Mouse (Mus musculus) heart, postnatal 0 days (tissue): Measurements from ENCODE around the gene Tmem131l. TPM values are rescaled to one million over a fixed set of nuclear protein-coding genes. Genes with fewer than 3 reads are reported as not detected.

Source experiments
- ATAC-seq: fragments of 200-750 bp; cut with Nextera tagmentation; 2 replicates; pipeline ENCODE4 v1.8.0; 2017; ENCODE audit warnings: low read depth, moderate number of reproducible peaks, moderate library complexity; ENCODE audit not compliant: insufficient read depth
- DNase-seq: peaks from one replicate; pipeline ENCODE4 v3.0.0-alpha.2; 2016; ENCODE audit warnings: low spot score
- H3K27ac ChIP-seq: fragments of 300-500 bp; sonication (generic); 2 replicates; pipeline ENCODE4 v1.5.1; 2014; ENCODE audit warnings: low read depth, mild to moderate bottlenecking
- H3K27me3 ChIP-seq: fragments of 300-500 bp; sonication (generic); 2 replicates; pipeline ENCODE4 v1.6.1; 2014; ENCODE audit warnings: low read length, mixed read lengths; ENCODE audit not compliant: control insufficient read depth, insufficient read depth
- H3K36me3 ChIP-seq: fragments of 300-500 bp; sonication (generic); replicated peaks from 2 replicates; pipeline ENCODE4 v1.6.1; 2014; ENCODE audit warnings: low read length, mixed read lengths; ENCODE audit not compliant: control insufficient read depth, insufficient read depth
- H3K4me1 ChIP-seq: fragments of 300-500 bp; sonication (generic); 2 replicates; pipeline ENCODE4 v1.6.1; 2014; ENCODE audit warnings: antibody characterized with exemption; ENCODE audit not compliant: control insufficient read depth, insufficient read depth
- H3K4me2 ChIP-seq: fragments of 300-500 bp; sonication (generic); 2 replicates; pipeline ENCODE4 v1.6.1; 2014; ENCODE audit warnings: low read depth, mild to moderate bottlenecking, low read length, moderate library complexity
- H3K4me3 ChIP-seq: fragments of 300-500 bp; sonication (generic); 2 replicates; pipeline ENCODE4 v1.5.1; 2014; ENCODE audit warnings: low read depth, low read length
- H3K9ac ChIP-seq: fragments of 300-500 bp; sonication (generic); replicated peaks from 2 replicates; pipeline ENCODE4 v1.6.1; 2014; ENCODE audit warnings: low read depth, low read length, mixed read lengths
- H3K9me3 ChIP-seq: fragments of 300-500 bp; sonication (generic); replicated peaks from 2 replicates; pipeline ENCODE4 v1.6.1; 2016; ENCODE audit warnings: low read length; ENCODE audit not compliant: control insufficient read depth
- CTCF ChIP-seq: IDR thresholded peaks from 2 replicates; pipeline ENCODE4 v1.5.1; 2016; ENCODE audit warnings: antibody characterized with exemption, control low read depth, low read depth
- EP300 ChIP-seq: IDR thresholded peaks from 2 replicates; pipeline ENCODE4 v1.6.1; 2016; ENCODE audit warnings: antibody characterized with exemption, low read depth
- WGBS: fragments of 180-500 bp; shearing (Covaris S2); extraction: QIAGEN DNeasy Blood & Tissue Kit; methylation state at CpG from one replicate; pipeline ENCODE4 v1.1.7; 2014; 5-methylcytosine and 5-hydroxymethylcytosine counted together
- polyA plus RNA-seq: library from polyadenylated mRNA; unstranded; fragments of >200 nt; fragmentation: Nextera tagmentation; extraction: Ambion mirVana; gene quantifications from 2 replicates; pipeline ENCODE4 v1.2.1, GENCODE M21; 2015
- total RNA-seq: library from RNA; depleted of rRNA; stranded (reverse); fragments of >200 nt; gene quantifications from 2 replicates; pipeline ENCODE4 v1.2.3, GENCODE M21; 2014; ENCODE audit warnings: low replicate concordance

Gene Tmem131l
- total and polyA plus RNA-seq, 2 experiments from 2014 or later = 16.5 to 32.6 TPM

DNA sequence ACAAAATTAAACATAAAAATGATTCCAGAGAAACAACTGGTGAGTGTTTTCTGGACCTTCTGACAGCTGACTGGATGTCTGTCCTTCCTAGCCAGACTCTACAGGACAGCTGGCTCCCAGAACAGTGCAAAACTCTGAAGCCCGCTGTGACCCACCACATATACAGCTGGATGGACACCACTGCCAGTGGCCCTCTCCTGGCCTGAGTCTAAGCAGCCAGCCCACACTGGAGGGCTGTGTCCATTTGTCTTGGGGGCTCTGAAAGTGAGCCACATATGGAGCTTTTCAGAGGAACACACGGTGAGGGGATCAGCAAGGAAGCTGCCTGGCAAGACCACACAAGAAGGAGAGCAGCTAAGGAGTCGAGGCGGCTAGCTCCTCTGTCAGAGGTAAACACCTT, 51.8 kb downstream of the Tmem131l start:
- 63% methylated on average over 4 of the region's 4 CpGs for WGBS
- no peak overlapping the region for H3K27ac ChIP-seq
- ATAC-seq = no peak
- H3K27me3 ChIP-seq = no peaks in the 10 kb centered on the region
- peaks cover 38% of the 10 kb centered on the region for H3K4me1 ChIP-seq
- H3K4me2 ChIP-seq = no peak overlapping the region
- H3K9me3 ChIP-seq = no peaks in the 10 kb centered on the region
- H3K36me3 ChIP-seq = no peaks in the 10 kb centered on the region
- H3K9ac ChIP-seq = no peak overlapping the region
- H3K4me3 ChIP-seq = no peak overlapping the region
- DNase-seq = no peak
- TF ChIP-seq CTCF (no peak; the same call in 1 of the 2 replicates), EP300 (no peak)

DNA sequence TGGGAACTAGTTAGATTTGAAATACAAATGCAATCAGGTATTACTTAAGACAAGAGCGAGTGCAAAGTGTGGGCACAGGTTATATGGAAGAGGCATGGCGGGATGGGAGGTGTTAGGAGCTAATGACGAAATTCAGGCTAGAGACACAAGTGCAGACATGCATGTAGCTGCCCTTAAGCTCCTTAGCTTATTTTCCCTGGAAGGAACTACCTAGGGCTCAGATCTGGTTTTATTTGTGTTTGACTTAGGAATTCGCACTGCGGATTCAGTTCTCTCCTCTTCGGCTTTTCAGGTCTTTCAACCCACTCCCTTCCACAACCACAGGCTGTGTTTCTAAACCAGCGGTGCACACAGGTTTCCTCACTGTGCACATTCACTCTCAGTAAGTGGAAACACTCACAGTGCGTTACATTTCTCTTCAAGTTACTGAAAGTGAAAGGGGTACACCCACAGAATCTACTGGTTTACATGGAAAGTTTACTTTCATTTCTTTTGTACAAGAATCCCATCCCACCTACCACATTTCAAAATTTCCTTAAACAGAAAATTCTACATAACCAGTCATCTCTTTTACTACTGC, 52.4 kb downstream of the Tmem131l start:
- no peaks in the 10 kb centered on the region for H3K9me3 ChIP-seq
- WGBS = 91% methylated on average over 8 of the region's 8 CpGs

DNA sequence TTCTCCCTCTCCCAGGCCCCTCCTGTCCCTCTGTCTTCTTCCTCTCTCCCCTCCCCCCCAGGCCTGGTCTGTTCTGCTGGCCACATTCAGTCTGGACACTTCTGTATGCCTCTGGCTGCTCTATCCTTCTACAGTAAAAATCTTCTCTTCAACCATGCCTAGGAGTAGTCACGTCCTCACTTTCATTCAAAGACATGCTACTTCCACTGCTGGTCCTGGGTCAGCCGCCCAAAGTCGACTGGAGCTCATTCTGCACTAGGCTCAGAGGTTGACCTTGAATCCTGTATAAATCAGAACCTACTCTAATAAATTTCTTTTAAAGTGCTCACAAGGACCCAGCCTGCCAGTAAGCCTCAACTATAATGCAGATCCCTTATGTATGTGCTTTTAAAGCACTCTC, 53.2 kb downstream of the Tmem131l start:
- no peaks in the 10 kb centered on the region for H3K9me3 ChIP-seq
- H3K9ac ChIP-seq = no peak overlapping the region
- H3K4me3 ChIP-seq = no peak overlapping the region
- no peak overlapping the region for H3K27ac ChIP-seq
- H3K4me2 ChIP-seq = no peak overlapping the region
- DNase-seq (no peak), ATAC-seq (no peak)
- H3K36me3 ChIP-seq = no peaks in the 10 kb centered on the region
- H3K4me1 ChIP-seq = peaks cover 28% of the 10 kb centered on the region
- TF ChIP-seq CTCF = no peak
- no peak for TF ChIP-seq EP300
- H3K27me3 ChIP-seq = no peaks in the 10 kb centered on the region
- WGBS = 50% methylated on average over 3 of the region's 3 CpGs

More for the DNA sequence above, 52.4 kb downstream of the Tmem131l start:
- Histone ChIP-seq H3K27me3 (no peaks in the 10 kb centered on the region), H3K4me1 (peaks cover 37% of the 10 kb centered on the region), H3K27ac (no peak overlapping the region), H3K9ac (no peak overlapping the region), H3K4me2 (no peak overlapping the region), H3K4me3 (no peak overlapping the region), H3K36me3 (no peaks in the 10 kb centered on the region)
- DNase-seq (no peak), ATAC-seq (no peak)
- TF ChIP-seq CTCF (no peak), EP300 (no peak)

DNA sequence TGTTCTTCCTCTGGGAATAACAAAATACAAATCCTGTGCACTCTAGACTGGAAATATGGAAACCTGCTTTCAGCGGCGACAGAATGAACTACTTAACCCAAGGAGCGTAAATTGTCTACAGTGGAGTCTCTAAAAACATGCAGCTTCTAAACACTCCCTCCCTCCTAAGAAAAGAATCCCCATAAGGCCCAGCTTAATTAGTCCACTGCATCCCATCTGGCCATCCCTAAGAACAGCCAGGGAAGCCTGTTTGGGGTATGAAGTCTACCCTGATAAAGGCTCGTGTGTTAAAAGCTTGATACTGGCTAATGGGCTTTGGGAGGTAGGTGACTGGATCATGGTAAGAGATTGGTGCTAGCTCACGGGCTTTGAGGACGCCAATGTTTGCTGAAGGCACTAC, 54.5 kb downstream of the Tmem131l start:
- TF ChIP-seq EP300 (no peak), CTCF (no peak)
- Histone ChIP-seq H3K9ac (no peak overlapping the region), H3K4me2 (no peak overlapping the region), H3K27me3 (no peaks in the 10 kb centered on the region), H3K36me3 (no peaks in the 10 kb centered on the region), H3K4me3 (no peak overlapping the region), H3K4me1 (peaks cover 24% of the 10 kb centered on the region), H3K9me3 (no peaks in the 10 kb centered on the region), H3K27ac (no peak overlapping the region)
- DNase-seq (no peak), ATAC-seq (no peak)
- 80% methylated on average over 6 of the region's 6 CpGs for WGBS

DNA sequence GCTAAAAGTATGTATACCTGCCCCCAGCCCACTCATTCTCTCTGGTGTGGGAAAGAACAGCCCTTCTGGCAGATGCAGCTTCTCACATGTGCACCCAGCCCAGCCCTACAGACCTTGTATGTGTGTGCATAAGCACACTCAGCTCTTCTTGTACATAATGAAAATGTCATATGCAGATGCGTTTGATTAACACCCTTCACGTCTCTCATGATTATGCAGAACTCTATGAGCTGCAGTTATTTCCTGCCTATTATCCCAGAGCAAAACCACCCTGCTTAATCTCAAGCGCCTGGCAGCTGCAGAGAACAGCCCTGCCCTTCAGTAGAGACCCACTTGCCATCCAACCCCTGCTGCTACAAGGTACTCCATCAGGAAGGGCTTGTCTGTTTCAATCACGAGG, 55.6 kb downstream of the Tmem131l start:
- no peak overlapping the region for H3K4me2 ChIP-seq
- H3K4me1 ChIP-seq = peaks cover 23% of the 10 kb centered on the region

DNA sequence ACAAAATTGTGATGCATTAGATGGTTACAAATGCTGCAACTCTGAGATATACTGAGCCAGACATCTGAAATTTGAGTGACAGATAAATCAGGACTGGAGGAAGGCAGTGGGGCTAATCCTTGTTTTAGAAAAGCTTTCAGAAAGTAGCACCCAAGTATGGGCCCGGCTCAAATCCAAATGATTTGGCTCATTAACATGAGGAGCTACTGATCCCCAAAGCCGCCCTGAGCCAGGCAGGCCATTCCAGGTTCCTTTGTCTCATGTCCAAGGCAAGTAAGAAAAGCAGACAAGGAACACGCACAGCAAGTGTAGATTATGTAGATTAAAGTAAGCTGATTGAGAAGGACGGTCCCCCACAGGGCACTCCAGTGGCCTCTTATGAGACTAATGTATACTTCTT, 57.2 kb downstream of the Tmem131l start:
- no peaks in the 10 kb centered on the region for H3K9me3 ChIP-seq
- no peak for ATAC-seq
- no peak overlapping the region for H3K9ac ChIP-seq
- peaks cover 35% of the 10 kb centered on the region for H3K4me1 ChIP-seq
- 85% methylated on average over 4 of the region's 4 CpGs for WGBS
- H3K4me2 ChIP-seq = no peak overlapping the region
- TF ChIP-seq EP300 = no peak
- TF ChIP-seq CTCF = no peak
- H3K27ac ChIP-seq = no peak overlapping the region
- no peaks in the 10 kb centered on the region for H3K27me3 ChIP-seq
- H3K36me3 ChIP-seq = no peaks in the 10 kb centered on the region
- no peak overlapping the region for H3K4me3 ChIP-seq
- no peak for DNase-seq

More for the DNA sequence above, 55.6 kb downstream of the Tmem131l start:
- Histone ChIP-seq H3K36me3 (no peaks in the 10 kb centered on the region), H3K4me3 (no peak overlapping the region), H3K27me3 (no peaks in the 10 kb centered on the region), H3K9me3 (no peaks in the 10 kb centered on the region), H3K27ac (no peak overlapping the region), H3K9ac (no peak overlapping the region)
- DNase-seq (no peak), ATAC-seq (no peak)
- WGBS = 29% methylated on average over 4 of the region's 4 CpGs
- no peak for TF ChIP-seq CTCF
- no peak for TF ChIP-seq EP300
